Mouse (Mus musculus) liver, adult 2 months (tissue): ENCODE results near the gene Colca2. TPM values are rescaled to one million over a fixed set of nuclear protein-coding genes. Genes with fewer than 3 reads are reported as not detected.

Experiments
- DNase-seq: peaks from one replicate; pipeline ENCODE4 v3.0.0-alpha.2; 2011; ENCODE audit warnings: low read depth, low spot score; ENCODE audit errors: extremely low read depth
- H3K27ac ChIP-seq: fragments of 200-500 bp; replicated peaks from 2 replicates; pipeline ENCODE4 v1.5.1; 2012; ENCODE audit warnings: low read depth, mild to moderate bottlenecking, control low read depth, inconsistent platforms, low read length; ENCODE audit not compliant: insufficient read depth
- H3K27me3 ChIP-seq: fragments of 200-500 bp; 2 replicates; pipeline ENCODE4 v1.6.1; 2012; ENCODE audit warnings: mild to moderate bottlenecking, moderate library complexity, low read length, inconsistent platforms; ENCODE audit not compliant: control insufficient read depth, insufficient read depth
- H3K36me3 ChIP-seq: fragments of 200-500 bp; 2 replicates; pipeline ENCODE4 v1.6.1; 2012; ENCODE audit warnings: low read length, inconsistent platforms; ENCODE audit not compliant: control insufficient read depth, insufficient read depth
- H3K4me1 ChIP-seq: fragments of 200-500 bp; 2 replicates; pipeline ENCODE4 v1.6.1; 2011; ENCODE audit warnings: low read length; ENCODE audit not compliant: control insufficient read depth, insufficient read depth
- H3K4me3 ChIP-seq: fragments of 200-500 bp; 2 replicates; pipeline ENCODE4 v1.5.1; 2011; ENCODE audit warnings: low read depth, mild to moderate bottlenecking, control low read depth, low read length, moderate library complexity; ENCODE audit not compliant: insufficient read depth
- H3K79me2 ChIP-seq: fragments of 200-500 bp; 2 replicates; pipeline ENCODE4 v1.6.1; 2012; ENCODE audit warnings: inconsistent platforms, mild to moderate bottlenecking, low read length, moderate library complexity; ENCODE audit not compliant: control insufficient read depth, insufficient read depth
- H3K9ac ChIP-seq: fragments of 200-500 bp; 2 replicates; pipeline ENCODE4 v1.6.1; 2012; ENCODE audit warnings: low read depth, mild to moderate bottlenecking, control low read depth, inconsistent platforms, low read length
- CTCF ChIP-seq: fragments of 200-500 bp; IDR thresholded peaks from 2 replicates; pipeline ENCODE4 v1.5.1; 2011; ENCODE audit warnings: low read depth, low read length, control low read depth
- POLR2A ChIP-seq: fragments of 200-500 bp; IDR thresholded peaks from 2 replicates; pipeline ENCODE4 v1.6.1; 2011; ENCODE audit warnings: low read length, control low read depth; ENCODE audit not compliant: insufficient read depth; ENCODE audit errors: extremely low read depth
- WGBS: fragments of 180-500 bp; shearing (Covaris S2); methylation state at CpG from one replicate; pipeline ENCODE4 v1.1.7; 2018; 5-methylcytosine and 5-hydroxymethylcytosine counted together
- polyA plus RNA-seq: library from polyadenylated mRNA; depleted of rRNA; stranded (reverse); fragments of >200 nt; gene quantifications from 2 replicates; pipeline ENCODE4 v1.2.3, GENCODE M21; 2012; rRNA removed
- total RNA-seq: library from RNA; depleted of rRNA; stranded (reverse); fragments of >200 nt; gene quantifications from 2 replicates; pipeline ENCODE4 v1.2.3, GENCODE M21; 2014; rRNA removed

Gene Colca2
- total and polyA plus RNA-seq, 2 experiments, result 0.09 to 0.45 TPM

DNA sequence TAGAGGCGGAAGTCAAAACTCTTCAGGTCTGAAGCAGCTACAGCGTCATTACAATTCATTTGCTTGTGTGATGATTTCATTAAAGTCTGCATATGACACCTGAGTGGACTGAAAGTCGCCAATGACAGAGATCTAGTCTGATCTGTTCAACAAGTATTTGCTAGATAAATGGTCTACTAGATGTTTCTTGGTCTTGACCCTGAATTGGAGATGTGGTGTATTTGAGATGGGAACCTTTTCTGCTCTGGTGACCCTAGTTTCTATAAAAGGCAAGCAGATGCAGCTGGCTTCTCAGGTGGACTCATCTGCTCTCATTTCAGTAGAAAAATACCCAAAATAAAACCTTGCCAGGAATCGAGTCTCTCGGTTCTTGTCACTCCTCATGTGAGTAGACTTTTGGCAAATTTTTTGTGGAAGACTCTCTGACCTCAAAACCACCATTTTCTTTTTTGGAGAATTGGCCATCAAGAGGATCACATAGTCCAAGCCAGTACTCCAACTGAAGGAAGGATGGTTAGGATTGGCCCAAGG lies 52.7 kb downstream of the Colca2 start:
- H3K4me3 ChIP-seq, result no peak overlapping the region
- no peaks in the 10 kb centered on the region for H3K79me2 ChIP-seq
- no peak overlapping the region for H3K9ac ChIP-seq
- peaks cover 3% of the 10 kb centered on the region; the same call in 1 of the 2 replicates for H3K4me1 ChIP-seq
- H3K36me3 ChIP-seq, result no peaks in the 10 kb centered on the region
- DNase-seq, result no peak
- 90% methylated on average over 5 of the region's 5 CpGs for WGBS
- no peak overlapping the region for H3K27ac ChIP-seq
- TF ChIP-seq CTCF, result no peak
- TF ChIP-seq POLR2A, result no peak
- no peaks in the 10 kb centered on the region for H3K27me3 ChIP-seq

Other genes starting within 250 kb of the Colca2 start
- gene Btg4, start 217.7 kb downstream of the Colca2 start, total RNA-seq, result not detected in 2 replicates
- gene Btg4, start 217.7 kb downstream of the Colca2 start, polyA plus RNA-seq, result not detected in 2 replicates
- gene Layn, start 201.5 kb downstream of the Colca2 start, total RNA-seq, result 0.87 and 1.4 TPM in 2 replicates
- gene Layn, start 201.5 kb downstream of the Colca2 start, polyA plus RNA-seq, result 0.25 and 0.55 TPM in 2 replicates
- not detected in 2 replicates for gene 4833427G06Rik, start 176.5 kb downstream of the Colca2 start, total RNA-seq
- gene 4833427G06Rik, start 176.5 kb downstream of the Colca2 start, polyA plus RNA-seq, result not detected in 2 replicates
- gene Gm32742, start 113.1 kb downstream of the Colca2 start, total RNA-seq, result under 0.01 TPM in 1 of 2 replicates, not detected in the other
- not detected in 2 replicates for gene Gm32742, start 113.1 kb downstream of the Colca2 start, polyA plus RNA-seq
- gene Pou2af1, start 64.9 kb downstream of the Colca2 start, total RNA-seq, result 0.37 and 1.0 TPM in 2 replicates
- gene Pou2af1, start 64.9 kb downstream of the Colca2 start, polyA plus RNA-seq, result 0.63 and 0.78 TPM in 2 replicates
- 3.2 and 4.0 TPM in 2 replicates for gene 1810046K07Rik, start 50.3 kb upstream of the Colca2 start, total RNA-seq
- 11.3 and 22.4 TPM in 2 replicates for gene 1810046K07Rik, start 50.3 kb upstream of the Colca2 start, polyA plus RNA-seq